Mouse (Mus musculus) cerebellum, adult 8-10 months (tissue): ENCODE data around the gene Strn4.

Experiments
- DNase-seq: peaks from one replicate; pipeline ENCODE4 v3.0.0; 2022

Strn4 gene

GRCm38 (mm10) chr7:16842645-16843063, 27.0 kb downstream of the Strn4 start, which contains the start of gene Prkd2:
Gene Prkd2 (plus strand): TSS chr7:16842902.
- peak; percentile 85 for DNase-seq

GRCm38 (mm10) chr7:16843441-16844171, 27.9 kb downstream of the Strn4 start:
- DNase-seq, result no peak

GRCm38 (mm10) chr7:16844696-16845071, 29.0 kb downstream of the Strn4 start:
- DNase-seq, result no peak

GRCm38 (mm10) chr7:16845072-16845819, 29.6 kb downstream of the Strn4 start:
- no peak for DNase-seq

GRCm38 (mm10) chr7:16845820-16846167, 30.1 kb downstream of the Strn4 start:
- DNase-seq, result no peak

GRCm38 (mm10) chr7:16846775-16847174, 31.1 kb downstream of the Strn4 start:
- DNase-seq, result no peak

- no peak for DNase-seq
Observed at GRCm38 (mm10) chr7:16847507-16847906, 31.8 kb downstream of the Strn4 start.

- DNase-seq, result peak; percentile 77
Observed at GRCm38 (mm10) chr7:16848579-16848978, 32.9 kb downstream of the Strn4 start.

GRCm38 (mm10) chr7:16851636-16852035, 35.9 kb downstream of the Strn4 start:
- no peak for DNase-seq

- no peak for DNase-seq
Observed at GRCm38 (mm10) chr7:16853302-16853831, 37.7 kb downstream of the Strn4 start.

GRCm38 (mm10) chr7:16858336-16858735, 42.6 kb downstream of the Strn4 start:
- DNase-seq, result peak; percentile 56

GRCm38 (mm10) chr7:16859902-16860651, 44.4 kb downstream of the Strn4 start:
- DNase-seq, result peak; percentile 69

GRCm38 (mm10) chr7:16867488-16867887, 51.8 kb downstream of the Strn4 start:
- DNase-seq, result no peak

- DNase-seq, result peak; percentile 89
Observed at GRCm38 (mm10) chr7:16869497-16869896, 53.8 kb downstream of the Strn4 start.

GRCm38 (mm10) chr7:16871600-16871999, 55.9 kb downstream of the Strn4 start:
- no peak for DNase-seq

GRCm38 (mm10) chr7:16872478-16872877, 56.8 kb downstream of the Strn4 start:
- no peak for DNase-seq

GRCm38 (mm10) chr7:16873392-16873791, 57.7 kb downstream of the Strn4 start:
- no peak for DNase-seq

GRCm38 (mm10) chr7:16874190-16874589, 58.5 kb downstream of the Strn4 start:
- DNase-seq, result peak; percentile 79

- peak; percentile 99 for DNase-seq
Observed at GRCm38 (mm10) chr7:16874756-16875309, 59.1 kb downstream of the Strn4 start.

- no peak for DNase-seq
Observed at GRCm38 (mm10) chr7:16875310-16875325, 59.4 kb downstream of the Strn4 start, which contains the start of gene Dact3. Gene Dact3 (plus strand): TSS chr7:16875317.

- DNase-seq, result no peak
Observed at GRCm38 (mm10) chr7:16875326-16875725, 59.6 kb downstream of the Strn4 start.

GRCm38 (mm10) chr7:16876006-16876405, 60.3 kb downstream of the Strn4 start:
- DNase-seq, result no peak

GRCm38 (mm10) chr7:16876608-16877007, 60.9 kb downstream of the Strn4 start:
- DNase-seq, result peak; percentile 49

- no peak for DNase-seq
Observed at GRCm38 (mm10) chr7:16877717-16878116, 62.0 kb downstream of the Strn4 start.
